Mouse (Mus musculus) thymus, postnatal 10 days (tissue): Measurements from ENCODE around the gene Taf5.

Experiments
- DNase-seq, 2 experiments: peaks; one replicate each; pipeline ENCODE4 v3.0.0; 2021; ENCODE audit warnings: low spot score in 2 of 2

Gene Taf5

GRCm38 (mm10) chr19:47067096-47067882 is at the start of gene Taf5:
Taf5 (plus strand) TSS chr19:47067746.
- peak; percentile 97 to 98 for DNase-seq

- DNase-seq: no peak
Observed at GRCm38 (mm10) chr19:47017831-47018230, 49.7 kb upstream of the Taf5 start.

GRCm38 (mm10) chr19:47018330-47018729 is 49.2 kb upstream of the Taf5 start:
- no peak for DNase-seq

GRCm38 (mm10) chr19:47019326-47019725 is 48.2 kb upstream of the Taf5 start:
- no peak for DNase-seq

GRCm38 (mm10) chr19:47022709-47023108 is 44.8 kb upstream of the Taf5 start:
- DNase-seq: no peak

- DNase-seq: no peak
Observed at GRCm38 (mm10) chr19:47023546-47023945, 44.0 kb upstream of the Taf5 start.

GRCm38 (mm10) chr19:47024954-47025353 is 42.6 kb upstream of the Taf5 start:
- no peak for DNase-seq

GRCm38 (mm10) chr19:47026513-47026912 is 41.0 kb upstream of the Taf5 start:
- no peak for DNase-seq

- no peak for DNase-seq
Observed at GRCm38 (mm10) chr19:47029796-47030195, 37.8 kb upstream of the Taf5 start.

- no peak for DNase-seq
Observed at GRCm38 (mm10) chr19:47031770-47032169, 35.8 kb upstream of the Taf5 start.

- DNase-seq: no peak
Observed at GRCm38 (mm10) chr19:47034916-47035315, 32.6 kb upstream of the Taf5 start.

- no peak for DNase-seq
Observed at GRCm38 (mm10) chr19:47036596-47036995, 30.9 kb upstream of the Taf5 start.

GRCm38 (mm10) chr19:47040720-47041473 is 26.6 kb upstream of the Taf5 start:
- DNase-seq: no peak

GRCm38 (mm10) chr19:47043608-47044007 is 23.9 kb upstream of the Taf5 start:
- peak in 1 of 2 experiments; percentile 22 for DNase-seq

- DNase-seq: no peak
Observed at GRCm38 (mm10) chr19:47046343-47046742, 21.2 kb upstream of the Taf5 start.

GRCm38 (mm10) chr19:47047236-47047833 is 20.2 kb upstream of the Taf5 start:
- no peak for DNase-seq

GRCm38 (mm10) chr19:47049061-47049460 is 18.5 kb upstream of the Taf5 start:
- DNase-seq: no peak

GRCm38 (mm10) chr19:47049840-47050239 is 17.7 kb upstream of the Taf5 start:
- DNase-seq: no peak

GRCm38 (mm10) chr19:47050271-47051032 is 17.1 kb upstream of the Taf5 start, which contains the start of gene Pcgf6:
Pcgf6 (minus strand) TSS chr19:47050906.
- DNase-seq: peak; percentile 69 to 77

- no peak for DNase-seq
Observed at GRCm38 (mm10) chr19:47052927-47053326, 14.6 kb upstream of the Taf5 start.

- DNase-seq: no peak
Observed at GRCm38 (mm10) chr19:47053471-47053870, 14.1 kb upstream of the Taf5 start.

- DNase-seq: no peak
Observed at GRCm38 (mm10) chr19:47057684-47058083, 9.9 kb upstream of the Taf5 start.
